Mouse (Mus musculus) heart, adult 2 months (tissue): Measurements from ENCODE around the gene Tex26. TPM values are rescaled to one million over a fixed set of nuclear protein-coding genes. Genes with fewer than 3 reads are reported as not detected.

Experiments
- DNase-seq, 2 experiments: peaks; one replicate each; pipeline ENCODE4 v3.0.0; 2021
- H3K27ac ChIP-seq: fragments of 200-600 bp; 2 replicates; pipeline ENCODE4 v1.8.1; 2022
- H3K27me3 ChIP-seq: fragments of 200-500 bp; 2 replicates; pipeline ENCODE4 v1.6.1; 2012; ENCODE audit warnings: mild to moderate bottlenecking, low read length, inconsistent platforms, mixed read lengths; ENCODE audit not compliant: control insufficient read depth, insufficient read depth
- H3K36me3 ChIP-seq: fragments of 200-500 bp; 2 replicates; pipeline ENCODE4 v1.6.1; 2012; ENCODE audit warnings: low read length, inconsistent platforms; ENCODE audit not compliant: control insufficient read depth, insufficient read depth
- H3K4me1 ChIP-seq: fragments of 200-500 bp; 2 replicates; pipeline ENCODE4 v1.6.1; 2011; ENCODE audit warnings: low read length; ENCODE audit not compliant: control insufficient read depth, insufficient read depth
- H3K4me3 ChIP-seq: fragments of 200-600 bp; 2 replicates; pipeline ENCODE4 v1.8.1; 2022
- H3K79me2 ChIP-seq: fragments of 200-500 bp; replicated peaks from 2 replicates; pipeline ENCODE4 v1.6.1; 2012; ENCODE audit warnings: mild to moderate bottlenecking, inconsistent platforms, low read length, moderate library complexity, mixed read lengths; ENCODE audit not compliant: control insufficient read depth, insufficient read depth
- H3K9ac ChIP-seq: fragments of 200-500 bp; 2 replicates; pipeline ENCODE4 v1.6.1; 2012; ENCODE audit warnings: low read depth, mild to moderate bottlenecking, control low read depth, inconsistent platforms, low read length, mixed read lengths
- CTCF ChIP-seq: fragments of 200-600 bp; IDR thresholded peaks from 2 replicates; pipeline ENCODE4 v1.8.1; 2022; ENCODE audit warnings: antibody characterized with exemption, mild to moderate bottlenecking, moderate library complexity
- EP300 ChIP-seq: fragments of 200-500 bp; IDR thresholded peaks from 2 replicates; pipeline ENCODE4 v1.6.1; 2011; ENCODE audit warnings: low read depth, low read length, control low read depth; ENCODE audit not compliant: insufficient read depth
- POLR2A ChIP-seq: fragments of 200-500 bp; IDR thresholded peaks from 2 replicates; pipeline ENCODE4 v1.6.1; 2011; ENCODE audit warnings: mild to moderate bottlenecking, low read depth, low read length, control low read depth; ENCODE audit not compliant: insufficient read depth
- WGBS: fragments of 180-500 bp; shearing (Covaris S2); methylation state at CpG from one replicate; pipeline ENCODE4 v1.1.7; 2018; 5-methylcytosine and 5-hydroxymethylcytosine counted together
- intact Hi-C: fragments of 180-260 bp; cut with DNase I; formaldehyde crosslinking; loops from one replicate; pipeline ENCODE4 v1.15.1; 2025
- polyA plus RNA-seq: library from polyadenylated mRNA; depleted of rRNA; stranded (reverse); fragments of >200 nt; gene quantifications from 2 replicates; pipeline ENCODE4 v1.2.3, GENCODE M21; 2012
- total RNA-seq, 2 experiments: library from RNA; stranded (reverse); gene quantifications; 2 replicates each; pipeline ENCODE4 v1.2.3; 2021

The Tex26 gene
- total and polyA plus RNA-seq, 3 experiments, result not detected

GRCm38 (mm10) chr5:149499936-149500335 lies 60.5 kb downstream of the Tex26 start:
- no peaks in the 10 kb centered on the region for H3K4me1 ChIP-seq
- no peaks in the 10 kb centered on the region for H3K79me2 ChIP-seq
- no peaks in the 10 kb centered on the region for H3K36me3 ChIP-seq
- H3K27ac ChIP-seq, result no peak overlapping the region
- TF ChIP-seq CTCF (no peak), POLR2A (no peak), EP300 (no peak)
- intact Hi-C loops, result no loop called here
- WGBS, result 52% methylated on average over 4 of the region's 4 CpGs
- DNase-seq, result no peak
- no peak overlapping the region for H3K4me3 ChIP-seq
- no peak overlapping the region for H3K9ac ChIP-seq
- no peaks in the 10 kb centered on the region for H3K27me3 ChIP-seq

GRCm38 (mm10) chr5:149503423-149504175 lies 64.1 kb downstream of the Tex26 start:
- TF ChIP-seq CTCF, result no peak
- no peak for TF ChIP-seq POLR2A
- TF ChIP-seq EP300, result no peak
- 82% methylated on average over 23 of the region's 23 CpGs for WGBS
- no peak overlapping the region for H3K9ac ChIP-seq
- intact Hi-C loops, result no loop called here
- DNase-seq, result no peak
- no peaks in the 10 kb centered on the region for H3K79me2 ChIP-seq
- H3K4me3 ChIP-seq, result no peak overlapping the region
- H3K27me3 ChIP-seq, result no peaks in the 10 kb centered on the region
- no peaks in the 10 kb centered on the region for H3K36me3 ChIP-seq
- no peaks in the 10 kb centered on the region for H3K4me1 ChIP-seq
- no peak overlapping the region for H3K27ac ChIP-seq

GRCm38 (mm10) chr5:149504985-149505384 lies 65.5 kb downstream of the Tex26 start:
- Histone ChIP-seq H3K27ac (no peak overlapping the region), H3K4me1 (no peaks in the 10 kb centered on the region), H3K27me3 (no peaks in the 10 kb centered on the region), H3K4me3 (no peak overlapping the region), H3K79me2 (no peaks in the 10 kb centered on the region), H3K36me3 (no peaks in the 10 kb centered on the region), H3K9ac (no peak overlapping the region)
- WGBS, result 89% methylated on average over 8 of the region's 8 CpGs
- intact Hi-C loops, result no loop called here
- DNase-seq, result no peak
- no peak for TF ChIP-seq CTCF
- TF ChIP-seq POLR2A, result no peak
- TF ChIP-seq EP300, result no peak

GRCm38 (mm10) chr5:149506033-149506432 lies 66.6 kb downstream of the Tex26 start:
- intact Hi-C loops, result no loop called here
- no peaks in the 10 kb centered on the region for H3K79me2 ChIP-seq
- H3K4me1 ChIP-seq, result no peaks in the 10 kb centered on the region
- H3K36me3 ChIP-seq, result no peaks in the 10 kb centered on the region
- TF ChIP-seq CTCF (no peak), EP300 (no peak), POLR2A (no peak)
- no peak overlapping the region for H3K9ac ChIP-seq
- 100% methylated on average over 2 of the region's 2 CpGs for WGBS
- H3K4me3 ChIP-seq, result no peak overlapping the region
- no peak for DNase-seq
- H3K27me3 ChIP-seq, result no peaks in the 10 kb centered on the region
- H3K27ac ChIP-seq, result no peak overlapping the region

GRCm38 (mm10) chr5:149508094-149509029 lies 68.9 kb downstream of the Tex26 start:
- Histone ChIP-seq H3K36me3 (no peaks in the 10 kb centered on the region), H3K27me3 (no peaks in the 10 kb centered on the region), H3K79me2 (no peaks in the 10 kb centered on the region), H3K4me3 (no peak overlapping the region), H3K27ac (no peak overlapping the region), H3K9ac (no peak overlapping the region), H3K4me1 (no peaks in the 10 kb centered on the region; the same call in 1 of the 2 replicates)
- TF ChIP-seq POLR2A, result no peak
- no peak for TF ChIP-seq CTCF
- no peak for TF ChIP-seq EP300
- no peak for DNase-seq
- intact Hi-C loops, result no loop called here
- 49% methylated on average over 20 of the region's 20 CpGs for WGBS
